Mouse (Mus musculus) midbrain, postnatal 0 days (tissue): ENCODE measurements at regions not wholly inside any gene's neighbourhood (a gene's known extent, or its start where the extent isn't known, plus 50 kb on each side); places are given as distances from the start of the nearest gene placed in this dataset.

Source experiments
- ATAC-seq: fragments of 200-750 bp; cut with Nextera tagmentation; 2 replicates; pipeline ENCODE4 v1.8.0; 2017; ENCODE audit warnings: moderate number of reproducible peaks, mild to moderate bottlenecking, moderate TSS enrichment, moderate library complexity; ENCODE audit not compliant: low FRiP score
- DNase-seq: peaks from one replicate; pipeline ENCODE4 v3.0.0-alpha.2; 2015; ENCODE audit warnings: low spot score
- H3K27ac ChIP-seq: fragments of 300-500 bp; sonication (generic); 2 replicates; pipeline ENCODE4 v1.5.1; 2014; ENCODE audit warnings: low read depth, mild to moderate bottlenecking, low read length, mixed read lengths
- H3K27me3 ChIP-seq: fragments of 300-500 bp; sonication (generic); 2 replicates; pipeline ENCODE4 v1.6.1; 2014; ENCODE audit warnings: low read length, control low read depth, mixed read lengths; ENCODE audit not compliant: insufficient read depth
- H3K36me3 ChIP-seq: fragments of 300-500 bp; sonication (generic); 2 replicates; pipeline ENCODE4 v1.6.1; 2014; ENCODE audit warnings: low read length, control low read depth, mixed read lengths; ENCODE audit not compliant: insufficient read depth
- H3K4me1 ChIP-seq: fragments of 300-500 bp; sonication (generic); 2 replicates; pipeline ENCODE4 v1.6.1; 2014; ENCODE audit warnings: mild to moderate bottlenecking, control low read depth, antibody characterized with exemption, low read length, mixed read lengths; ENCODE audit not compliant: insufficient read depth
- H3K4me2 ChIP-seq: fragments of 300-500 bp; sonication (generic); 2 replicates; pipeline ENCODE4 v1.6.1; 2014; ENCODE audit warnings: low read depth, mild to moderate bottlenecking, low read length, mixed read lengths; ENCODE audit not compliant: poor library complexity, severe bottlenecking
- H3K4me3 ChIP-seq: fragments of 300-500 bp; sonication (generic); 2 replicates; pipeline ENCODE4 v1.5.1; 2014; ENCODE audit warnings: low read depth, mild to moderate bottlenecking, low read length, moderate library complexity
- H3K9ac ChIP-seq: fragments of 300-500 bp; sonication (generic); replicated peaks from 2 replicates; pipeline ENCODE4 v1.6.1; 2014; ENCODE audit warnings: mild to moderate bottlenecking, low read length, moderate library complexity, mixed read lengths; ENCODE audit not compliant: poor library complexity, severe bottlenecking
- H3K9me3 ChIP-seq: fragments of 300-500 bp; sonication (generic); 2 replicates; pipeline ENCODE4 v1.6.1; 2016; ENCODE audit warnings: low read length, control low read depth
- CTCF ChIP-seq: IDR thresholded peaks from 2 replicates; pipeline ENCODE4 v1.5.1; 2016; ENCODE audit warnings: antibody characterized with exemption, mild to moderate bottlenecking
- WGBS: fragments of 180-500 bp; shearing (Covaris S2); extraction: QIAGEN DNeasy Blood & Tissue Kit; methylation state at CpG from one replicate; pipeline ENCODE4 v1.1.7; 2014; 5-methylcytosine and 5-hydroxymethylcytosine counted together

GRCm38 (mm10) chr8:127936792-127937435 lies 421.5 kb upstream of the Nrp1 start:
- Histone ChIP-seq H3K27ac (no peak overlapping the region), H3K4me3 (no peak overlapping the region), H3K36me3 (no peaks in the 10 kb centered on the region), H3K9me3 (no peaks in the 10 kb centered on the region), H3K4me1 (no peaks in the 10 kb centered on the region; the same call in 1 of the 2 replicates), H3K27me3 (no peaks in the 10 kb centered on the region), H3K9ac (no peak overlapping the region), H3K4me2 (no peak overlapping the region)
- WGBS: 72% methylated on average over 6 of the region's 6 CpGs
- no peak for ATAC-seq
- TF ChIP-seq CTCF: no peak
- no peak for DNase-seq

GRCm38 (mm10) chr8:127939284-127939985 lies 419.0 kb upstream of the Nrp1 start:
- WGBS: 16% methylated on average over 7 of the region's 7 CpGs
- Histone ChIP-seq H3K4me2 (no peak overlapping the region), H3K4me1 (no peaks in the 10 kb centered on the region; the same call in 1 of the 2 replicates), H3K9ac (no peak overlapping the region), H3K9me3 (no peaks in the 10 kb centered on the region), H3K27me3 (no peaks in the 10 kb centered on the region), H3K27ac (peak overlapping the region; percentile 21; the same call in 1 of the 2 replicates), H3K4me3 (no peak overlapping the region), H3K36me3 (no peaks in the 10 kb centered on the region)
- ATAC-seq (no peak), DNase-seq (peak; percentile 66)
- TF ChIP-seq CTCF: no peak

- no peak overlapping the region for H3K4me2 ChIP-seq
- H3K4me1 ChIP-seq: no peaks in the 10 kb centered on the region; the same call in 1 of the 2 replicates
- DNase-seq: peak; percentile 14
- WGBS: 21% methylated on average over 5 of the region's 5 CpGs
- no peaks in the 10 kb centered on the region for H3K36me3 ChIP-seq
- ATAC-seq: no peak
- no peaks in the 10 kb centered on the region for H3K27me3 ChIP-seq
- H3K27ac ChIP-seq: peak overlapping the region; percentile 52
- H3K9ac ChIP-seq: no peak overlapping the region
- TF ChIP-seq CTCF: no peak
- H3K4me3 ChIP-seq: no peak overlapping the region
- H3K9me3 ChIP-seq: no peaks in the 10 kb centered on the region
These were observed 418.4 kb upstream of the Nrp1 start for GRCm38 (mm10) chr8:127939986-127940359.

DNA sequence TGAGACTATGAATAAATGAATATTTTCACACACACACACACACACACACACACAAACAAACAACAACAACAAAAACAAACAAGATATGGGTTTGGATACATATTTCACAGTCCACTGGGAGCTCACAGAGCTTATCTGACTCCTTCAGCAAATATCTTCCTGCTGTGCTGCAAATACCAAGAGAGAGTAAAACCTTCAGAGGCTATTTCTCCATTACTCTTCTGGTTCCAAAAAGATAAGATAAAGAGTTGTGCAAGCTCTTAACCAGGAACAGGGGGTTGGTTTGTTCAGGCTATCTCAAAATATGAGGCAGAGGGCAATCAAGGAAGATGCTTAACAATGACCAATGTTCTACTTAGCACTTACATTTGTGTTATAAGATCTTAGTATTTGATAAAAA lies 416.1 kb upstream of the Nrp1 start:
- Histone ChIP-seq H3K4me1 (no peaks in the 10 kb centered on the region; the same call in 1 of the 2 replicates), H3K9me3 (no peaks in the 10 kb centered on the region), H3K27ac (no peak overlapping the region), H3K27me3 (no peaks in the 10 kb centered on the region), H3K4me3 (no peak overlapping the region), H3K4me2 (no peak overlapping the region), H3K9ac (no peak overlapping the region), H3K36me3 (no peaks in the 10 kb centered on the region)
- TF ChIP-seq CTCF: no peak
- DNase-seq (no peak), ATAC-seq (no peak)

- no peak for TF ChIP-seq CTCF
- Histone ChIP-seq H3K4me3 (no peak overlapping the region), H3K36me3 (no peaks in the 10 kb centered on the region), H3K4me1 (no peaks in the 10 kb centered on the region), H3K27ac (no peak overlapping the region), H3K9me3 (no peaks in the 10 kb centered on the region), H3K27me3 (no peaks in the 10 kb centered on the region), H3K4me2 (no peak overlapping the region), H3K9ac (no peak overlapping the region)
- ATAC-seq: no peak
- no peak for DNase-seq
These were observed 413.4 kb upstream of the Nrp1 start for GRCm38 (mm10) chr8:127944955-127945498.

- Histone ChIP-seq H3K36me3 (no peaks in the 10 kb centered on the region), H3K4me1 (0 out of 2 replicates have a peak, but pooled peaks cover 5% of the 10 kb centered on the region), H3K27ac (no peak overlapping the region), H3K27me3 (no peaks in the 10 kb centered on the region), H3K9ac (no peak overlapping the region), H3K4me2 (no peak overlapping the region), H3K9me3 (no peaks in the 10 kb centered on the region), H3K4me3 (no peak overlapping the region)
- 66% methylated on average over 1 of the region's 1 CpGs for WGBS
- no peak for TF ChIP-seq CTCF
- ATAC-seq (no peak), DNase-seq (no peak)
These were observed 400.8 kb upstream of the Nrp1 start for GRCm38 (mm10) chr8:127957571-127957970.
